Mouse (Mus musculus) hematopoietic multipotent progenitor cell, adult 10-12 weeks (in vitro differentiated cells): ENCODE data around the gene Cops7b. TPM values are rescaled to one million over a fixed set of nuclear protein-coding genes. Genes with fewer than 3 reads are reported as not detected.

Experiments
- polyA plus RNA-seq: library from polyadenylated mRNA; stranded (reverse); fragments of >175 nt; gene quantifications from 2 replicates; pipeline ENCODE4 v1.2.3, GENCODE M21; 2012; ENCODE audit warnings: low replicate concordance

Cops7b gene
- 21.6 and 36.8 TPM in 2 replicates for polyA plus RNA-seq

DNA sequence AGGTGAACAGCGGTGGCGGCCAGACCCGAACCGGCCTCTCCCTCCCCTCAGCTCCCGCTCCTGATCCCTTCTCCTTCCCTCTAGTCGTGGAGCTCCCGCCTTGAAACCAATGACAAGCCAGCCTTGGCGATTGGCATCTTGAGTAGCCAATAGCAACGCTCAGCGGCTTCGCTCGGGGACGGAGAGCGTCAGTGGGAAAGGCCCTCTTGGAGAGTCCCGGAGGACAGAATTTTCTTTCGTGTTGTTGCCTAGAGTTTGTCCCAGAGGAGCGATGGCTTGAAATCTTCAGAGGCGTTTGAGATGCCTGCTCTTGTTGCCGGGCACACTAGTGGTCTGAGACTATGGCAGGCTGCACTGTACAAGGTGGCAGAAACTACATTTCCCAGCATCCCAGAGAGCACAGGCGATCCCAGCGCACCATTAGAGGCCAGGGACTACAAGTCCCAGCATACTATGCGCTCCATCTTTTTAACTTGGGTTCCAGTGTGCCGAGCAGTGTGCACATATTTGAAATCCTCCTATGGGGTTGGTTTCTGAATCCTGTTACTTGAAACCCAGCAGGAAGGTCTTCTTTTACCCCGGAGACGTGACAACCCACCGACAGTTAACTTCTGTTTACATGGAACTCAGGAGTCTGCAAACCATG lies at the start of gene Cops7b, which contains the start of gene Pde6d:
Gene Cops7b (plus strand): TSS at position 454 of the 646 bp plus-strand sequence.
Gene Pde6d (minus strand): TSS at position 179 of the 646 bp plus-strand sequence.

Other genes starting within 250 kb of the Cops7b start
- gene Ncl, start 223.5 kb upstream of the Cops7b start, polyA plus RNA-seq: 329 and 368 TPM in 2 replicates
- 0.09 and 0.11 TPM in 2 replicates for gene Nmur1, start 156.7 kb upstream of the Cops7b start, polyA plus RNA-seq
- gene Tex44, start 156.6 kb upstream of the Cops7b start, polyA plus RNA-seq: not detected in 2 replicates
- gene Ptma, start 56.2 kb upstream of the Cops7b start, polyA plus RNA-seq: 1,171 and 4,924 TPM in 2 replicates
- 21.1 and 42.1 TPM in 2 replicates for gene Pde6d, start 275 bp upstream of the Cops7b start, polyA plus RNA-seq
- not detected in 2 replicates for gene Nppc, start 87.7 kb downstream of the Cops7b start, polyA plus RNA-seq
- 4.2 and 7.8 TPM in 2 replicates for gene Dis3l2, start 120.9 kb downstream of the Cops7b start, polyA plus RNA-seq